Comparison of ENCODE assay signal across 19 mouse cellular contexts in the genomic region with DNA sequence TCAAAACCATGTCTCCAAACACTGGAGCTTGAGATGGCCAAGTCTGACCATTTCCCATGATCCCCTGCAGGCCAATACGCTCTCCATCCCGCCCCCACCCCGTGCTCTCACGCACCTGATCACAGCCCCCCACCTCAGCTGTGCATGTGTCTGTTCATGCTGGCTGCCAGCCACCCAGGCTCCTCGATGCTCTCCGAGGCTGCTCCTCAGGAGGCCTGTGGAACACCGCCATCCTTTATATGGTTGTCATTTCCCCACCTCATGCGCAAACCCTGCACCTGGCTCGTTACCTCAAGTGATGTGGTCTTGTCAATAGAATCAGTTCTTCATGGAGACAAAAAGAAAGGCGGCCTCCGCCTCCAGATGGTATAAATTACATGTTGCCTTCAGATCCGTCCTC. TPM values are rescaled to one million over a fixed set of nuclear protein-coding genes. Genes with fewer than 3 reads are reported as not detected.
"Had no signal": no experiment of that assay in that cellular context is flagged by ENCODE, and none has a peak within 500 bp of the region (broad histone marks: within the 10 kb centered on the region; RNA-seq: fewer than 3 reads in every experiment).

No protein-coding gene starts in this region.

- H3K9me3 ChIP-seq: limb, embryonic 12.5 days; liver, embryonic 13.5 days; lung, embryonic 15.5 days; midbrain, embryonic 15.5 days; stomach, embryonic 15.5 days had no signal

- H3K4me2 ChIP-seq: limb, embryonic 12.5 days; liver, embryonic 13.5 days; lung, embryonic 15.5 days; midbrain, embryonic 11.5 days; midbrain, embryonic 15.5 days; stomach, embryonic 15.5 days had no signal

- H3K27ac ChIP-seq: layer of hippocampus, adult 2 months; limb, embryonic 12.5 days; liver, embryonic 13.5 days; lung, embryonic 15.5 days; macrophage; midbrain, embryonic 15.5 days; stomach, embryonic 15.5 days had no signal

- ATAC-seq: liver, postnatal 0 days; midbrain, embryonic 15.5 days had no signal

- H3K9ac ChIP-seq: limb, embryonic 12.5 days; liver, embryonic 13.5 days; liver, postnatal 0 days; lung, embryonic 15.5 days; midbrain, embryonic 15.5 days; stomach, embryonic 15.5 days had no signal

- H3K36me3 ChIP-seq: limb, embryonic 12.5 days; liver, embryonic 13.5 days; lung, embryonic 15.5 days; midbrain, embryonic 15.5 days; stomach, embryonic 15.5 days had no signal

- H3K27me3 ChIP-seq: limb, embryonic 12.5 days; liver, embryonic 13.5 days; lung, embryonic 15.5 days; midbrain, embryonic 15.5 days; stomach, embryonic 15.5 days had no signal

- DNase-seq: kidney, postnatal 10 days; kidney, postnatal 4 days; liver; liver, embryonic 13.5 days; liver, postnatal 0 days; lung, postnatal 14 days; right cerebral cortex, postnatal 14 days; thymus, adult 2 months; thymus, postnatal 25 days had no signal

- H3K4me3 ChIP-seq: layer of hippocampus, adult 2 months; limb, embryonic 12.5 days; liver, embryonic 13.5 days; lung, embryonic 15.5 days; megakaryocyte, embryonic 14.5 days; midbrain, embryonic 15.5 days; stomach, embryonic 15.5 days had no signal

- H3K4me1 ChIP-seq: liver, embryonic 13.5 days; megakaryocyte, embryonic 14.5 days; stomach, embryonic 15.5 days had no signal

RNA-seq across cellular contexts. Expression of a gene that starts 42.8 kb away (rescaled TPM):
- total RNA-seq: monocyte, adult 5-6 weeks had no signal
- polyA plus RNA-seq: liver, embryonic 13.5 days; liver, postnatal 0 days; lung, embryonic 15.5 days; macrophage; midbrain, embryonic 11.5 days; spleen, adult 2 months; stomach, embryonic 15.5 days; thymus, adult 2 months had no signal
